Mouse (Mus musculus) forebrain, embryonic 13.5 days (tissue): ENCODE results near the gene Taar1. TPM values are rescaled to one million over a fixed set of nuclear protein-coding genes. Genes with fewer than 3 reads are reported as not detected.

Experiments used
- ATAC-seq: fragments of 200-750 bp; cut with Nextera tagmentation; 2 replicates; pipeline ENCODE4 v1.8.0; 2017
- H3K27ac ChIP-seq: fragments of 300-500 bp; sonication (generic); 2 replicates; pipeline ENCODE4 v1.5.1; 2015; ENCODE audit warnings: inconsistent platforms, mild to moderate bottlenecking, moderate library complexity
- H3K27me3 ChIP-seq: fragments of 300-500 bp; sonication (generic); 2 replicates; pipeline ENCODE4 v1.6.1; 2015; ENCODE audit warnings: mild to moderate bottlenecking, inconsistent platforms
- H3K36me3 ChIP-seq: fragments of 300-500 bp; sonication (generic); 2 replicates; pipeline ENCODE4 v1.6.1; 2015; ENCODE audit warnings: mild to moderate bottlenecking, inconsistent platforms; ENCODE audit not compliant: poor library complexity, severe bottlenecking
- H3K4me1 ChIP-seq: fragments of 300-500 bp; sonication (generic); 2 replicates; pipeline ENCODE4 v1.6.1; 2015; ENCODE audit warnings: inconsistent platforms
- H3K4me2 ChIP-seq: fragments of 300-500 bp; sonication (generic); 2 replicates; pipeline ENCODE4 v1.6.1; 2015; ENCODE audit warnings: inconsistent platforms, mild to moderate bottlenecking, moderate library complexity
- H3K4me3 ChIP-seq: fragments of 300-500 bp; sonication (generic); 2 replicates; pipeline ENCODE4 v1.5.1; 2015; ENCODE audit warnings: mild to moderate bottlenecking, inconsistent platforms
- H3K9ac ChIP-seq: fragments of 300-500 bp; sonication (generic); 2 replicates; pipeline ENCODE4 v1.6.1; 2015; ENCODE audit warnings: mild to moderate bottlenecking, inconsistent platforms
- H3K9me3 ChIP-seq: fragments of 300-500 bp; sonication (generic); replicated peaks from 2 replicates; pipeline ENCODE4 v1.6.1; 2016; ENCODE audit warnings: inconsistent platforms
- WGBS: fragments of 180-500 bp; shearing (Covaris S2); methylation state at CpG from one replicate; pipeline ENCODE4 v1.1.7; 2015; 5-methylcytosine and 5-hydroxymethylcytosine counted together
- polyA plus RNA-seq: library from polyadenylated mRNA; unstranded; fragments of >200 nt; fragmentation: Nextera tagmentation; extraction: Ambion mirVana; gene quantifications from 2 replicates; pipeline ENCODE4 v1.2.1, GENCODE M21; 2015

The Taar1 gene
- polyA plus RNA-seq: not detected in 2 replicates

- no peak within 1 kb of the TSS for H3K9ac ChIP-seq
- no peak within 1 kb of the TSS for H3K27ac ChIP-seq
- WGBS: 92% methylated on average over 4 of the region's 4 CpGs
- H3K27me3 ChIP-seq: no peaks in the 10 kb centered on the region
- no peaks in the 10 kb centered on the region for H3K4me1 ChIP-seq
- H3K36me3 ChIP-seq: no peaks in the 10 kb centered on the region
- no peak within 1 kb of the TSS for H3K4me2 ChIP-seq
- ATAC-seq: no peak
- no peaks in the 10 kb centered on the region for H3K9me3 ChIP-seq
- no peak within 1 kb of the TSS for H3K4me3 ChIP-seq
Observed at GRCm38 (mm10) chr10:23920056-23920455, at the start of gene Taar1. TSS of gene Taar1 (plus strand) at chr10:23920356.

GRCm38 (mm10) chr10:23880695-23881094 lies 39.5 kb upstream of the Taar1 start:
- WGBS: 87% methylated on average over 6 of the region's 6 CpGs
- H3K4me1 ChIP-seq: no peaks in the 10 kb centered on the region
- H3K9me3 ChIP-seq: no peaks in the 10 kb centered on the region
- no peak overlapping the region for H3K4me2 ChIP-seq
- no peak for ATAC-seq
- H3K4me3 ChIP-seq: no peak overlapping the region
- H3K9ac ChIP-seq: no peak overlapping the region
- no peaks in the 10 kb centered on the region for H3K36me3 ChIP-seq
- no peaks in the 10 kb centered on the region for H3K27me3 ChIP-seq
- H3K27ac ChIP-seq: no peak overlapping the region

DNA sequence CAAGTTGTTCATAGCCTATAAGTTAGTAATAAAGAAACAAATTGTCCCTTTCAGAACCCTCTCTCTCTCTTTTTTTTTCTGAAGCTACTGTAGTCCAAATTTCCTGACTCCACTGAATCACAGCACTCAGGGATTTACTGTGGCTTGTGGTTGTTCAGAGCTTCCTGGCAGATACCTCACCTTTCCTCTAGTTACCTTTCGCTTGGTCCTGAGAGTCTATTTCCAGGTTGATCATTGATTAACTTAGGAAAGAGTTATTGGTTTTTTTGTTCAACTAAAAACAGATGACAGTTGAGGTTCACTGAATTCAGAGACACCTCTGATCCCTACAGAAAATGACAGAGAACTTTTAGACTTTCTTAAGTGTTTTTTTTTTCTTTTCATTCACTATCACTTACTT lies 35.2 kb upstream of the Taar1 start:
- WGBS: 93% methylated on average over 1 of the region's 1 CpGs
- H3K4me2 ChIP-seq: no peak overlapping the region
- no peak for ATAC-seq

GRCm38 (mm10) chr10:23886060-23886459 lies 34.1 kb upstream of the Taar1 start:
- Histone ChIP-seq H3K9ac (no peak overlapping the region), H3K27me3 (no peaks in the 10 kb centered on the region), H3K27ac (no peak overlapping the region), H3K4me2 (no peak overlapping the region), H3K4me3 (no peak overlapping the region), H3K9me3 (no peaks in the 10 kb centered on the region), H3K4me1 (no peaks in the 10 kb centered on the region), H3K36me3 (no peaks in the 10 kb centered on the region)
- WGBS: 76% methylated on average over 3 of the region's 3 CpGs
- no peak for ATAC-seq

More for the DNA sequence above, 35.2 kb upstream of the Taar1 start:
- no peak overlapping the region for H3K27ac ChIP-seq
- H3K9me3 ChIP-seq: no peaks in the 10 kb centered on the region
- H3K4me3 ChIP-seq: no peak overlapping the region
- no peaks in the 10 kb centered on the region for H3K27me3 ChIP-seq
- no peak overlapping the region for H3K9ac ChIP-seq
- no peaks in the 10 kb centered on the region for H3K4me1 ChIP-seq
- no peaks in the 10 kb centered on the region for H3K36me3 ChIP-seq

GRCm38 (mm10) chr10:23892987-23893386 lies 27.2 kb upstream of the Taar1 start:
- Histone ChIP-seq H3K4me3 (no peak overlapping the region), H3K9me3 (no peaks in the 10 kb centered on the region), H3K27ac (no peak overlapping the region), H3K4me2 (no peak overlapping the region), H3K27me3 (no peaks in the 10 kb centered on the region), H3K9ac (no peak overlapping the region), H3K36me3 (no peaks in the 10 kb centered on the region), H3K4me1 (no peaks in the 10 kb centered on the region)
- WGBS: 84% methylated on average over 1 of the region's 1 CpGs
- ATAC-seq: no peak

DNA sequence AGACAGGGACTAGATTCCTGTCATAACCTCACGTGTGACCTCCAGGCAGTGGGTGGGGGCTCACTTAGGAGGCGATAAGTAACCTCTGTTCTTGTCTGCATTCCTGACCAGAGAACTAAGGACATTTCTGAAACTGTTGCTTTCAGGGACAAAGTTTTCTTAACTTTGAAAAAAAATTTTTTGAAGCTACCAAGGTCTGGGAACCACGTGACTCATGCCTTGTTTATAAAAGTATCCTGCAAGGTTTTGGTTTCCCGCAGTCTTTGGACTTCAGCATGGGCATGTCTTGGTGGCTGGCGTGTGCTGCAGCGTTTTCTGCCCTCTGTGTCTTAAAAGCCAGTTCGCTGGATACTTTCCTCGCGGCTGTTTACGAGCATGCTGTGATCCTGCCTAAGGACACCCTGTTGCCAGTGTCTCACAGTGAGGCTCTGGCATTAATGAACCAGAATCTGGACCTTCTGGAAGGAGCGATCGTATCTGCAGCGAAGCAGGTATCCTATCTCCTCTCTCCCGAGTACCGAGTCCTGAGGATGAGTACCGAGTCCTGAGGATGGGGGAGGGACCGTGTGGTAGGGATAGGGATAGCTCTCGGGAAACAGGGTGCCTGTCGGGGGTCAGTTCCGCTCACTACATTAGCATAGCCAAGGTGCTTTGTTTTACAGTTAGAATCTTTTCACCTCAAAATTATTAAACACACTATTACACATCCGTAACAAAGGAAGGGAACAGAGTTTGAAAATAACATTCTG lies 25.4 kb upstream of the Taar1 start, which contains the start of gene Vnn1:
Vnn1 (plus strand) TSS at position 88 of the 749 bp plus-strand sequence.
- Histone ChIP-seq H3K9me3 (no peaks in the 10 kb centered on the region), H3K27ac (no peak within 1 kb of the TSS), H3K9ac (no peak within 1 kb of the TSS), H3K4me3 (no peak within 1 kb of the TSS), H3K27me3 (no peaks in the 10 kb centered on the region), H3K4me2 (peak within 1 kb of the TSS; percentile 35; the same call in 1 of the 2 replicates), H3K36me3 (no peaks in the 10 kb centered on the region), H3K4me1 (no peaks in the 10 kb centered on the region)
- ATAC-seq: no peak
- 44% methylated on average over 21 of the region's 21 CpGs for WGBS

DNA sequence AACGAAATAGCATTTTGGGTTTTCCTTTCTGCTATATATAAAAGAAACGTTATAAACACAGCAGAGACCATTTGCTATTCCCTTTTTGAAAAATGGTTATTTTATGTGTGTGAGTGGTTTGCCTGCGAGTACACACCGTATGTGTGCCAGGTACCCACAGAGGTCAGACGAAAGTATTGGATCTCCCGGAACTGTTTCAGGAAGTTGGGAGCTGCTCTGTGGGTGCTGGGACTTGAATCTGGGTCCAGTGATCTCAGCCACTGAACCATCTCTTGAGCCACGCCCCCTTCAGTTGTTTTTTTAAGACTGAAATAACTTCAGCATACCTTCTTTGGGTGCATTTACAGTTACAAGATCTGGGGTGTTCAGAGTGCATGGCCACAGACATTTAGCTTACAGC lies 24.8 kb upstream of the Taar1 start:
- H3K36me3 ChIP-seq: no peaks in the 10 kb centered on the region
- H3K27ac ChIP-seq: no peak overlapping the region
- no peak overlapping the region for H3K9ac ChIP-seq
- H3K4me1 ChIP-seq: no peaks in the 10 kb centered on the region
- no peaks in the 10 kb centered on the region for H3K27me3 ChIP-seq
- 83% methylated on average over 7 of the region's 7 CpGs for WGBS
- H3K4me3 ChIP-seq: no peak overlapping the region
- no peak for ATAC-seq
- no peaks in the 10 kb centered on the region for H3K9me3 ChIP-seq
- no peak overlapping the region for H3K4me2 ChIP-seq

GRCm38 (mm10) chr10:23901119-23901518 lies 19.0 kb upstream of the Taar1 start:
- H3K27me3 ChIP-seq: no peaks in the 10 kb centered on the region
- no peak overlapping the region for H3K4me2 ChIP-seq
- H3K4me3 ChIP-seq: no peak overlapping the region
- H3K27ac ChIP-seq: no peak overlapping the region
- ATAC-seq: 0 out of 2 replicates have a peak, but pooled peaks have one; percentile 65
- H3K4me1 ChIP-seq: 0 out of 2 replicates have a peak, but pooled peaks cover 8% of the 10 kb centered on the region
- H3K9me3 ChIP-seq: no peaks in the 10 kb centered on the region
- H3K36me3 ChIP-seq: no peaks in the 10 kb centered on the region
- no peak overlapping the region for H3K9ac ChIP-seq
- 17% methylated on average over 3 of the region's 3 CpGs for WGBS

- H3K9me3 ChIP-seq: no peaks in the 10 kb centered on the region
- 0 out of 2 replicates have a peak, but pooled peaks cover 8% of the 10 kb centered on the region for H3K4me1 ChIP-seq
- H3K4me3 ChIP-seq: no peak overlapping the region
- no peaks in the 10 kb centered on the region for H3K36me3 ChIP-seq
- ATAC-seq: no peak
- H3K9ac ChIP-seq: no peak overlapping the region
- H3K4me2 ChIP-seq: no peak overlapping the region
- WGBS: 93% methylated on average over 1 of the region's 1 CpGs
- no peaks in the 10 kb centered on the region for H3K27me3 ChIP-seq
- no peak overlapping the region for H3K27ac ChIP-seq
Observed at GRCm38 (mm10) chr10:23905661-23906060, 14.5 kb upstream of the Taar1 start.

GRCm38 (mm10) chr10:23922468-23922867 lies 2.3 kb downstream of the Taar1 start:
- ATAC-seq: no peak
- H3K4me2 ChIP-seq: no peak overlapping the region
- H3K27ac ChIP-seq: no peak overlapping the region
- H3K36me3 ChIP-seq: no peaks in the 10 kb centered on the region
- no peak overlapping the region for H3K4me3 ChIP-seq
- WGBS: 86% methylated on average over 3 of the region's 3 CpGs
- no peaks in the 10 kb centered on the region for H3K9me3 ChIP-seq
- no peaks in the 10 kb centered on the region for H3K27me3 ChIP-seq
- no peaks in the 10 kb centered on the region for H3K4me1 ChIP-seq
- H3K9ac ChIP-seq: no peak overlapping the region

DNA sequence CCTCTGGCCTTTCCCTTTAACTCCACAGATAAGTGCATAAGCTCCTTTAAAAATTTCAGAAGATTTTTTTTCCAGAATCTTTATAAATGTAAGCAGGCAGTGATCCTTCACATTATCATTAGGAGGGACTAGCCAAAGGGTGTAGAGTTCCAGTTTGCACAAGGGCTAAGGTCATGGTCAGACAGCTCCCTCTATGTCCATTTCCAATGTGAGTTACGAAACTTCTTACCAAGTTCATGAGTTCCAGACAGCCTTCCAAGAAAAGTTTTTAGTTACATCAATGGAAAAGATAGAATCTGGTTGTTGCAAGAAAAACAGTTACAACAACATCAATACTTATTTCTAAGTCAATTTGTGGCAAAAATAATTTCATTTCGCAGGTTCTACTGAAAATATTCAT lies 3.8 kb downstream of the Taar1 start:
- Histone ChIP-seq H3K27me3 (no peaks in the 10 kb centered on the region), H3K27ac (no peak overlapping the region)

DNA sequence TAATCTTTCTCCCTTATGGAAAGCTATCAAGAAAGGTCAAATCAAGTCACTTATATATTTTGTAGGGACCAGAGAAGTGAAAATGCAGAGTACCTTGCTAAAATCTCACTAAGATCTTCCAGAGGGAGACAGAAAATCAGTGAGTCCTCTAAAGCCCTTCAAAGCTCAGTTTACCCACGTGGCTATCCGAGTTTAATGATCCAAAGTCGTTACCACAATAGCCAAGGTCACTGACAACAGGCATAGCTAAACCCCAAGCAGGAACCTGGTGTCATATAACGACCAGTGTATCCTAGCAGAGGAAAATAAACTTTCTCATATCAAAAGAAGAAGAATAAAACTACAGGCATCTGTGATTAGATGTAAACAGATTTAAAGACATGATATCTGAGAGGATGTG lies 17.5 kb downstream of the Taar1 start:
- H3K36me3 ChIP-seq: no peaks in the 10 kb centered on the region
- no peak for ATAC-seq
- no peaks in the 10 kb centered on the region for H3K9me3 ChIP-seq
- no peaks in the 10 kb centered on the region for H3K27me3 ChIP-seq
- 32% methylated on average over 4 of the region's 4 CpGs for WGBS
- no peak overlapping the region for H3K9ac ChIP-seq
- no peaks in the 10 kb centered on the region for H3K4me1 ChIP-seq
- H3K4me2 ChIP-seq: no peak overlapping the region
- no peak overlapping the region for H3K4me3 ChIP-seq
- no peak overlapping the region for H3K27ac ChIP-seq

More for the DNA sequence above, 3.8 kb downstream of the Taar1 start:
- no peak overlapping the region for H3K9ac ChIP-seq
- H3K9me3 ChIP-seq: no peaks in the 10 kb centered on the region
- ATAC-seq: no peak
- H3K4me2 ChIP-seq: no peak overlapping the region
- 85% methylated on average over 2 of the region's 2 CpGs for WGBS
- H3K4me3 ChIP-seq: no peak overlapping the region
- no peaks in the 10 kb centered on the region for H3K36me3 ChIP-seq
- no peaks in the 10 kb centered on the region for H3K4me1 ChIP-seq

DNA sequence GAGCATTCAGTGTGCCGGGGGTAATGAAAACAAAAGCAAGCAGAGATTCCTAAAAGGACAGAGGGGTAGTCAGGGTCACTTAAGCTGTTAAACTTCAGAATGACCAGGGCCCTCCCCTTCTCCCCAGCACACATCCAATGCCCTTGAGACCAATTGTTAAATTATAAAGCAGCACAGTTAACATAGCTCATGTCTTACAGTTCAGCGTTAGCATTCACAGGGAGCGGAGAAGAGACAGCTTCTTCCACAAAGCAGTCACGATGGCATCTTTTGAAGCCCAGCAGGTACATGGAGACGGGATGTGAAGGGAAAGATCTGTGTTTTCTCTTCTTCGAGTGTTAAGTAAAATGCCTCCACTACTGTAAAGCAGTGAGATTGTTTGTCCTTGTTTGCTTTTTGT lies 18.2 kb downstream of the Taar1 start, which contains the start of gene Taar2:
Taar2 (plus strand) TSS at position 261 of the 400 bp plus-strand sequence.
- H3K4me3 ChIP-seq: no peak within 1 kb of the TSS
- WGBS: 50% methylated on average over 6 of the region's 6 CpGs

More for the DNA sequence above, 18.2 kb downstream of the Taar1 start, which contains the start of gene Taar2:
- no peak within 1 kb of the TSS for H3K4me2 ChIP-seq
- no peak within 1 kb of the TSS for H3K27ac ChIP-seq
- H3K4me1 ChIP-seq: no peaks in the 10 kb centered on the region
- H3K27me3 ChIP-seq: no peaks in the 10 kb centered on the region
- ATAC-seq: no peak
- H3K9me3 ChIP-seq: no peaks in the 10 kb centered on the region
- no peak within 1 kb of the TSS for H3K9ac ChIP-seq
- no peaks in the 10 kb centered on the region for H3K36me3 ChIP-seq
